Mouse (Mus musculus) myocyte (in vitro differentiated cells): Measurements from ENCODE around the gene Ssbp2. TPM values are rescaled to one million over a fixed set of nuclear protein-coding genes. Genes with fewer than 3 reads are reported as not detected.
A peak's percentile ranks its signal among the peaks of the same experiment; 100 is the strongest.

Experiments used
- H3K27me3 ChIP-seq: one replicate; pipeline ENCODE4 v1.6.1; 2011; ENCODE audit not compliant: control insufficient read depth, insufficient read depth, insufficient read length
- H3K36me3 ChIP-seq: one replicate; pipeline ENCODE4 v1.6.1; 2011; ENCODE audit not compliant: control insufficient read depth, insufficient read depth
- H3K4me2 ChIP-seq: one replicate; pipeline ENCODE4 v1.6.1; 2011; ENCODE audit warnings: low read depth, control low read depth
- H3K4me3 ChIP-seq: one replicate; pipeline ENCODE4 v1.5.1; 2011; ENCODE audit warnings: mild to moderate bottlenecking, control low read depth, moderate library complexity
- H3K79me2 ChIP-seq: one replicate; pipeline ENCODE4 v1.6.1; 2011; ENCODE audit not compliant: control insufficient read depth, insufficient read depth
- H3ac ChIP-seq: one replicate; pipeline ENCODE4 v1.6.1; 2011; ENCODE audit not compliant: control insufficient read depth, insufficient read length
- CEBPB ChIP-seq: IDR thresholded peaks from 2 replicates; pipeline ENCODE4 v1.6.1; 2011; ENCODE audit warnings: mild to moderate bottlenecking, moderate library complexity; ENCODE audit not compliant: poor library complexity, insufficient read depth, severe bottlenecking
- E2F4 ChIP-seq: IDR thresholded peaks from one replicate; pipeline ENCODE4 v1.6.1; 2011; ENCODE audit warnings: mild to moderate bottlenecking, control low read depth, moderate library complexity; ENCODE audit not compliant: insufficient read depth
- MAX ChIP-seq: IDR thresholded peaks from one replicate; pipeline ENCODE4 v1.6.1; 2011; ENCODE audit warnings: low read depth, mild to moderate bottlenecking, control low read depth
- MYOD1 ChIP-seq, 3 experiments: IDR thresholded peaks; one replicate each; pipeline ENCODE4 v1.6.1; 2011; ENCODE audit warnings: control low read depth in 2 of 3, low read depth in 2 of 3, mild to moderate bottlenecking in 2 of 3, moderate library complexity in 1 of 3; ENCODE audit not compliant: insufficient read length in 2 of 3, control insufficient read depth in 1 of 3
- MYOG ChIP-seq, 3 experiments: IDR thresholded peaks; one replicate each; pipeline ENCODE4 v1.6.1; 2011; ENCODE audit warnings: control low read depth in 2 of 3, low read depth in 2 of 3, mild to moderate bottlenecking in 2 of 3; ENCODE audit not compliant: insufficient read length in 2 of 3, control insufficient read depth in 1 of 3, insufficient read depth in 1 of 3
- POLR2A ChIP-seq: IDR thresholded peaks from one replicate; pipeline ENCODE4 v1.6.1; 2011; ENCODE audit warnings: low read depth, mild to moderate bottlenecking, control low read depth, moderate library complexity; ENCODE audit not compliant: insufficient read length
- POLR2AphosphoS2 ChIP-seq: IDR thresholded peaks from one replicate; pipeline ENCODE4 v1.6.1; 2011; ENCODE audit warnings: low read depth, control low read depth; ENCODE audit not compliant: insufficient read length
- REST ChIP-seq: IDR thresholded peaks from one replicate; pipeline ENCODE4 v1.6.1; 2011; ENCODE audit warnings: mild to moderate bottlenecking, control low read depth, moderate library complexity; ENCODE audit not compliant: insufficient read depth, insufficient read length
- SRF ChIP-seq: IDR thresholded peaks from one replicate; pipeline ENCODE4 v1.6.1; 2011; ENCODE audit warnings: low read depth; ENCODE audit not compliant: control insufficient read depth, insufficient read length
- TCF12 ChIP-seq: IDR thresholded peaks from one replicate; pipeline ENCODE4 v1.6.1; 2011; ENCODE audit warnings: mild to moderate bottlenecking, control low read depth; ENCODE audit not compliant: poor library complexity, insufficient read depth, severe bottlenecking
- TCF3 ChIP-seq: IDR thresholded peaks from one replicate; pipeline ENCODE4 v1.6.1; 2011; ENCODE audit warnings: low read depth, control low read depth; ENCODE audit not compliant: insufficient read length
- USF1 ChIP-seq: IDR thresholded peaks from one replicate; pipeline ENCODE4 v1.6.1; 2011; ENCODE audit warnings: low read depth, mild to moderate bottlenecking, control low read depth, moderate library complexity
- polyA plus RNA-seq: library from polyadenylated mRNA; unstranded; fragments of >200 nt; fragmentation: generic; extraction: Trizol; gene quantifications from one replicate; pipeline ENCODE4 v1.2.1, GENCODE M21; 2012; ENCODE audit warnings: missing spikeins

Gene Ssbp2
- polyA plus RNA-seq, 1 experiment = 52.1 TPM

DNA sequence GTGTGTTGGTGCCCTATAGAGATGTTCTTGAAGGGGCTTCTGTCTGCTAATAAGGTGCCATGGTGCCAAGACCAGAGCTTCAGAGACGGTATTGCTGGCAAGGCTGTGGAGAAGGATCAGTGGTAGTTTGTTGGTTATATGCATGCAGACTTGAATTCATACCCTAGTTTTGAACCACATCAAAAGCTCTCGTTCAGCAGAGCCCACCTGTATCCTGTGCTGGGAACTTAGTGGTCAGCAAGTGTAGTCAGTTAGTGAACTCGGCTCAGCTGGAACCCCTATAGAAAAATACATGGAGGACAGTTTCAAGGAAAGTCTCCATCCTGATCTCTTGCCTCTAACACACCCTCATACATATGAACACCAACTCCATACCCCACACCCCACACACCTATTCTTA, 69.7 kb downstream of the Ssbp2 start:
- Histone ChIP-seq H3K4me2 (no peak overlapping the region), H3K79me2 (no peaks in the 10 kb centered on the region), H3K4me3 (no peak overlapping the region), H3K36me3 (peaks cover 8% of the 10 kb centered on the region), H3ac (no peak overlapping the region), H3K27me3 (no peaks in the 10 kb centered on the region)
- TF ChIP-seq CEBPB = no peak

GRCm38 (mm10) chr13:91536711-91537110, 76.6 kb downstream of the Ssbp2 start:
- no peak overlapping the region for H3ac ChIP-seq
- no peak for TF ChIP-seq SRF
- TF ChIP-seq POLR2A = no peak
- no peaks in the 10 kb centered on the region for H3K27me3 ChIP-seq
- peaks cover 7% of the 10 kb centered on the region for H3K36me3 ChIP-seq
- no peak overlapping the region for H3K4me3 ChIP-seq
- H3K79me2 ChIP-seq = no peaks in the 10 kb centered on the region
- H3K4me2 ChIP-seq = no peak overlapping the region

DNA sequence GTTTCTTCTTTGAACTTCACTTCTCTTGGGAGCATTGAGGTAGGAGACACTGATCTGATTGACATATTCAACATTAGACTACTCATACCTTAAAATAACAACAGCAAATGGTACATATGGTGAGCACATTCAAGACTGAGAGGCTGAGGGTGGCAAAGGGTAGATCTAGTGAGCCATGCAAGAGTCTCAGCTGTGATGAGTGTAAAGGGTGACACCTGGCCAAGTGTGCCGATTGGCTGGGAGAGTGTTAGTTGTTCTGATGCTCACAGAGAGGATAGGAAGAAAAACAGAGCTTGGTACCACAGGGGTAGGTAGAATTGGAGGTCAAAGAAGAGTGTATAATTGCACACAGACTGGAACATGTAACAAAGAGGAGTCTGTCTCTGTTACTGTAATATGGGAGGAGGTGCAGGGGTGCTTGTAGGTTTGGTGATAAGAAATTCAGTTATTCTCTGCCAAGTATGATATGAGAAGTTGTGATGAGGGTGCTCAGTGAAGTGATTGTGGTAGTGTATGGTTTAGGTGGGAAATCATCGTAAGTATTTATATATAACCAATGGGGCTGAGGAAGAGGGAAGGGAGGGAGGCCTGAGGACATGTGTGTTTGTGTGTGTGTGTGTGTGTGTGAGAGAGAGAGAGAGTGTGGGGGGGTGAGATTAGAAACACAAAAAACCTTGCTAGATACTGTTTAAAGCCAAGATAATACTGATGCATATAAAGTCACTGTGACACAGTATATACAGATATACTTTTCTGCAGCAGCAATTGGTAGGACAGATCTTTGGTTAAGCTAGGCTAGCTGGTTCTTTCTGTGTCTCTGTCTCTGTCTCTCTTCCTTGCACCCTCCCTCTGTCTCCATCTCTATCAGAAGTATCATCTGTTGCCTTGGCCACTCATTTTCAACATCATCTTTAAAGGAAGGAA, 80.3 kb downstream of the Ssbp2 start:
- H3ac ChIP-seq = no peak overlapping the region
- no peak for TF ChIP-seq E2F4
- no peak for TF ChIP-seq POLR2AphosphoS2
- TF ChIP-seq SRF = no peak
- no peak for TF ChIP-seq MAX
- TF ChIP-seq TCF12 = no peak
- TF ChIP-seq REST = no peak
- TF ChIP-seq MYOD1 (IDR thresholded peaks at IDR 0.05; ENCODE audit: control insufficient read depth in 1 of 3, insufficient read length in 2 of 3, low read depth in 2 of 3) = no peak
- no peak for TF ChIP-seq CEBPB
- TF ChIP-seq USF1 = no peak
- TF ChIP-seq POLR2A = no peak
- TF ChIP-seq MYOG (IDR thresholded peaks at IDR 0.05; ENCODE audit: control insufficient read depth in 1 of 3, insufficient read depth in 1 of 3, insufficient read length in 2 of 3, low read depth in 2 of 3) = no peak
- no peak for TF ChIP-seq TCF3
- peaks cover 7% of the 10 kb centered on the region for H3K36me3 ChIP-seq
- no peaks in the 10 kb centered on the region for H3K79me2 ChIP-seq
- no peaks in the 10 kb centered on the region for H3K27me3 ChIP-seq
- H3K4me3 ChIP-seq = no peak overlapping the region
- no peak overlapping the region for H3K4me2 ChIP-seq

DNA sequence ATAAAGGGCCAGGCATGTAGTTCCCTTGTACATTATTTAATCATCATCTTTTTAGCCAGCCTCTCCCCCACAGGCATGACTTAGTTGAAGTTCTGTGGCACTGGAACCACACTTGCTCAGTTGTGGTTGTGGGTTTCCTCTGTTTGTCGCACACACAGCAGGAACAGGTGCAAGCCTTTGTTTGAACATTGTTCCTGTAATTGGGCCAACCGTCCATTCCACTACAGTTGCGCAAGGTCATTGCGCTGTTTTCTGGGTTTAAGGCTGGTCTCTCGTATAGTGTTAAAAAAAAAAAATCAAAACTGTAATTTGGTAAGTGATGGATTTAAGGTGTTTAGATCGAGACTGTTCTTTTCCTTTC, 81.0 kb downstream of the Ssbp2 start:
- H3K36me3 ChIP-seq = peaks cover 7% of the 10 kb centered on the region
- no peak for TF ChIP-seq TCF3
- TF ChIP-seq CEBPB = peak; percentile 88; the same call in 1 of the 2 replicates
- TF ChIP-seq MYOG (IDR thresholded peaks at IDR 0.05; ENCODE audit: control insufficient read depth in 1 of 3, insufficient read depth in 1 of 3, insufficient read length in 2 of 3, low read depth in 2 of 3) = peak in 2 of 3 experiments; percentile 38 to 75
- TF ChIP-seq MYOD1 (IDR thresholded peaks at IDR 0.05; ENCODE audit: control insufficient read depth in 1 of 3, insufficient read length in 2 of 3, low read depth in 2 of 3) = peak in 2 of 3 experiments; percentile 79 to 82
- no peak overlapping the region for H3ac ChIP-seq
- H3K4me2 ChIP-seq = no peak overlapping the region
- no peaks in the 10 kb centered on the region for H3K79me2 ChIP-seq
- no peaks in the 10 kb centered on the region for H3K27me3 ChIP-seq
- no peak overlapping the region for H3K4me3 ChIP-seq

DNA sequence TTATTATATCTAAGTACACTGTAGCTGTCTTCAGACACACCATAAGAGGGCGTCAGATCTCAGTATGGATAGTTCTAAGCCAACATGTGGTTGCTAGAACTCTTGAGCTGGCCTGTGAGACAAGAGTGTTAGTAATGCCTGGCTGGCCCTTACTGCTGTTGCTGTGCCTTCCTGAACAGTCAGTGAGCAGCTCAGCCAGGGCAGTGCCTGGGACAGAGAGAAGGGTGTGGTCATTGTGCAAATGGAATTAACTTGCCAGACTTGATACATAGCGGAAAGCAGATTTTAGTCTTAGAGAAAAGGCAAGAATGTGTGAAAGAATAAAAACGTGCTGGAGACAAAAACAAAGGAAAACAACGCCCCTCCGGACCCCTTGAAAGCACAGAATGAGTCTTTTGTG, 83.5 kb downstream of the Ssbp2 start:
- Histone ChIP-seq H3K4me2 (no peak overlapping the region), H3K36me3 (no peaks in the 10 kb centered on the region), H3ac (no peak overlapping the region), H3K27me3 (no peaks in the 10 kb centered on the region), H3K79me2 (peaks cover 3% of the 10 kb centered on the region), H3K4me3 (no peak overlapping the region)
- TF ChIP-seq MAX (no peak), POLR2A (no peak), CEBPB (no peak), USF1 (no peak), TCF12 (no peak), REST (no peak), E2F4 (no peak), MYOD1 (IDR thresholded peaks at IDR 0.05; ENCODE audit: control insufficient read depth in 1 of 3, insufficient read length in 2 of 3, low read depth in 2 of 3) (no peak), SRF (no peak), MYOG (IDR thresholded peaks at IDR 0.05; ENCODE audit: control insufficient read depth in 1 of 3, insufficient read depth in 1 of 3, insufficient read length in 2 of 3, low read depth in 2 of 3) (no peak), POLR2AphosphoS2 (no peak), TCF3 (no peak)

DNA sequence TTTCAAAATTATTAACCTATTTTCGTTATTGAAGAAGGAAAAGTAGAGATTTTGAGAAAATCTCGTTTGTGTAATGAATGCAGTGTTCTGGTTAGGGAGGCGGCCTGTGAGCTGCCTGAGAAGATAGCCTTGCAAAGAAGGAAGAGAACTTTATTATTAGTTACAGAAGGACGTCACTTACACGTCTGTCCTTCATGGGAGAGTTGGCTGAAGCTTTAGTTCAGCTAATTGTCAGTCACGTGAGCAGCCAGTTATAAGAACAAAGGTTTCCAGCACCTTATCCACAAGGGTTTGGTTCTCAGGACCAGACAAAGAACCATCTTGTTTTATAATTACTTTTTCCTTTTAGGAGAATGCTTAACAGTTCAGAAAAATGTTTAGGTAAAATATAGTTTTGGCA, 104.0 kb downstream of the Ssbp2 start:
- Histone ChIP-seq H3K27me3 (no peaks in the 10 kb centered on the region), H3ac (no peak overlapping the region), H3K4me2 (no peak overlapping the region), H3K4me3 (no peak overlapping the region), H3K79me2 (peaks cover 3% of the 10 kb centered on the region), H3K36me3 (peaks cover 8% of the 10 kb centered on the region)
- no peak for TF ChIP-seq USF1
- no peak for TF ChIP-seq SRF
- no peak for TF ChIP-seq POLR2A
- no peak for TF ChIP-seq CEBPB
- TF ChIP-seq E2F4 = no peak
- TF ChIP-seq MYOD1 (IDR thresholded peaks at IDR 0.05; ENCODE audit: control insufficient read depth in 1 of 3, insufficient read length in 2 of 3, low read depth in 2 of 3) = no peak
- TF ChIP-seq TCF3 = no peak
- TF ChIP-seq MYOG (IDR thresholded peaks at IDR 0.05; ENCODE audit: control insufficient read depth in 1 of 3, insufficient read depth in 1 of 3, insufficient read length in 2 of 3, low read depth in 2 of 3) = no peak
